ENCODE assay signal across 14 mouse cellular contexts in the genomic region with DNA sequence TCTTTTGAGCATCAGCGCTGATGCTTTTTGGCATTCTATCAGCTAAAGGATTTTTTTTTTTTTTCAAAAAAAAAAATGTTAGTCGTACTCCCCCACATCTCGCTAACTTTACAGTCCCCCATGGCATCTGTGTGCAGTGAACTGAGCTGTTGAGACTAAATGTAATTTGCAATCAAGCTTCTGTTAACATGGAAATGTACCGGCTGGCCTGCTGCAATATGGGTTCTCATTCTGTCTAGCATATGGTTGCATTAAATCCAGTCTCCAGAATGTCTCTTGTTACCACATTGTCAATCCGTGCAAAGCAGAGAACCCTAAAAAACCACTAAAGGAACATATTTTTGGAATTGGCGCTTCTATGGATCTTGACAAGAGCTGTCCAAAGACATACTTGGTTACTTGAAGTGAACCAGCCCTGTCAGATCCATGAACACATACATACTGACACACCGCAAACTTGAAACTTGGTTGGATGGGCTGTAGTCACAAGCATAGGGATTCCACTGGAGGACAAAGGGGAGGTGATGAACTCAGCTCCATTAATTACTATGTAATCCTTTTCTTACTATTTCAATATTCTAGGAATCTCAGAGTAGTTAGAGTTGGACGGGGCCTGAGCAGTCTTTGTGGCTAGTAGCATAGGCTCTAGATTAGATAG. TPM values are rescaled to one million over a fixed set of nuclear protein-coding genes. Genes with fewer than 3 reads are reported as not detected.
DNase-seq lines count a peak whose midpoint lies in the region; ATAC-seq lines count a peak whose summit lies in the region.
"Had no signal": no experiment of that assay in that cellular context is flagged by ENCODE, and none has a peak within 500 bp of the region (broad histone marks: within the 10 kb centered on the region; RNA-seq: fewer than 3 reads in every experiment).

No protein-coding gene starts in this region.

- no peaks in the 10 kb centered on the region for H3K9me3 ChIP-seq in lung, embryonic 16.5 days (ENCODE audit: control insufficient read depth, low read length)

- H3K27ac ChIP-seq in lung, embryonic 16.5 days (ENCODE audit: low read length), result peak overlapping the region; percentile 33

- 64% methylated on average over 8 of the region's 8 CpGs for WGBS in lung, embryonic 16.5 days

- 0 out of 2 replicates have a peak overlapping the region, but pooled peaks have one; percentile 31 for H3K4me2 ChIP-seq in lung, embryonic 16.5 days (ENCODE audit: low read depth, low read length)

- no peak for DNase-seq in lung, postnatal 4 days
- peak; percentile 46 to 72 for DNase-seq in frontal cortex, postnatal 10 days (ENCODE audit: low spot score in 2 of 2)
- peak; percentile 34 to 38 for DNase-seq in layer of hippocampus, postnatal 25 days (ENCODE audit: extremely low spot score in 1 of 2, low spot score in 1 of 2)
- DNase-seq in right cerebral cortex, postnatal 25 days, result peak; percentile 60
- no peak for DNase-seq in Muller cell, postnatal 12 days (ENCODE audit: inconsistent ontology term)
- no peak for DNase-seq in spleen, postnatal 10 days (ENCODE audit: low spot score in 2 of 2)
- DNase-seq: gastrocnemius, postnatal 25 days; kidney, adult 11 months had no signal

- H3K27me3 ChIP-seq in lung, embryonic 16.5 days (ENCODE audit: control insufficient read depth, insufficient read depth, low read depth, low read length), result no peaks in the 10 kb centered on the region

- no peak overlapping the region for H3K4me3 ChIP-seq in lung, embryonic 16.5 days (ENCODE audit: low read length)

- peak; percentile 84 for ATAC-seq in lung, embryonic 16.5 days (ENCODE audit: low read depth)
- ATAC-seq in monocyte, adult 5-6 weeks (replicated peaks; ENCODE audit: insufficient number of reproducible peaks, low FRiP score, low TSS enrichment, poor library complexity, severe bottlenecking), result no peak

- H3K4me1 ChIP-seq in lung, embryonic 16.5 days (replicated peaks; ENCODE audit: control insufficient read depth, insufficient read depth, low read length), result no peaks in the 10 kb centered on the region; the same call in 1 of the 2 replicates

- H3K9ac ChIP-seq in lung, embryonic 16.5 days (ENCODE audit: low read length), result no peak overlapping the region

- no peaks in the 10 kb centered on the region for H3K36me3 ChIP-seq in lung, embryonic 16.5 days (ENCODE audit: control insufficient read depth, insufficient read depth, low read length)

RNA-seq across cellular contexts. Expression of a gene that starts 30.9 kb away (rescaled TPM):
- 0.19 and 0.53 TPM in 2 replicates for polyA plus RNA-seq in lung, embryonic 16.5 days (2015; fragmentation: Nextera tagmentation; extraction: Ambion mirVana)
- total RNA-seq in layer of hippocampus, postnatal 25 days (2021), result not detected
- not detected in 3 replicates for total RNA-seq in monocyte, adult 5-6 weeks (2017)
- total RNA-seq: gastrocnemius, postnatal 25 days; left cerebral cortex, postnatal 10 days had no signal
- polyA plus RNA-seq: embryonic facial prominence, embryonic 11.5 days; liver, embryonic 16.5 days; testis, adult 2 months had no signal

Comparison
In these comparisons a context has a peak if more than half of its experiments do, and no peak if none do; other contexts are left out.
1. DNase-seq: peak in frontal cortex, postnatal 10 days (2 of 2), layer of hippocampus, postnatal 25 days (2 of 2) and right cerebral cortex, postnatal 25 days (single experiment); none in lung, postnatal 4 days (0 of 2), Muller cell, postnatal 12 days (single experiment) and spleen, postnatal 10 days (0 of 2).